ENCODE assay signal across 19 mouse cellular contexts in genomic region chr2:148030991-148031675, GRCm38 (mm10). TPM values are rescaled to one million over a fixed set of nuclear protein-coding genes. Genes with fewer than 3 reads are reported as not detected.
DNase-seq lines count a peak whose midpoint lies in the region; ATAC-seq and TF ChIP-seq lines count a peak whose summit lies in the region.
"Had no signal": no experiment of that assay in that cellular context is flagged by ENCODE, and none has a peak within 500 bp of the region (broad histone marks: within the 10 kb centered on the region; RNA-seq: fewer than 3 reads in every experiment).

No protein-coding gene starts in this region.

- TF ChIP-seq EP300 in stomach, postnatal 0 days (optimal IDR thresholded peaks at IDR 0.05), result no peak

- peaks cover 99% of the 10 kb centered on the region for H3K27me3 ChIP-seq in hindbrain, embryonic 10.5 days (ENCODE audit: insufficient read depth, poor library complexity, severe bottlenecking)
- peaks cover 77% of the 10 kb centered on the region for H3K27me3 ChIP-seq in hindbrain, embryonic 16.5 days (replicated peaks; ENCODE audit: control insufficient read depth, insufficient read depth, low read length)
- H3K27me3 ChIP-seq in lung, embryonic 16.5 days (ENCODE audit: control insufficient read depth, insufficient read depth, low read depth, low read length), result peaks cover 51% of the 10 kb centered on the region
- peaks cover 30% of the 10 kb centered on the region for H3K27me3 ChIP-seq in stomach, embryonic 14.5 days (ENCODE audit: control insufficient read depth, insufficient read depth, low read length)
- no peaks in the 10 kb centered on the region for H3K27me3 ChIP-seq in stomach, postnatal 0 days (ENCODE audit: control insufficient read depth, insufficient read depth, low read length)

- H3K4me2 ChIP-seq in hindbrain, embryonic 16.5 days (ENCODE audit: low read length), result no peak overlapping the region
- H3K4me2 ChIP-seq in lung, embryonic 16.5 days (ENCODE audit: low read depth, low read length), result peak overlapping the region; percentile 46
- H3K4me2 ChIP-seq in stomach, embryonic 14.5 days (replicated peaks; ENCODE audit: low read depth, low read length), result peak overlapping the region; percentile 16; the same call in 1 of the 2 replicates
- no peak overlapping the region for H3K4me2 ChIP-seq in stomach, postnatal 0 days (replicated peaks; ENCODE audit: low read depth)
- H3K4me2 ChIP-seq: hindbrain, embryonic 13.5 days; neural tube, embryonic 12.5 days had no signal

- no peaks in the 10 kb centered on the region for H3K36me3 ChIP-seq in hindbrain, embryonic 10.5 days
- no peaks in the 10 kb centered on the region for H3K36me3 ChIP-seq in hindbrain, embryonic 16.5 days (ENCODE audit: control insufficient read depth, insufficient read depth, low read length)
- H3K36me3 ChIP-seq in lung, embryonic 16.5 days (ENCODE audit: control insufficient read depth, insufficient read depth, low read length), result no peaks in the 10 kb centered on the region
- H3K36me3 ChIP-seq in stomach, embryonic 14.5 days (ENCODE audit: control insufficient read depth, insufficient read depth, low read length), result no peaks in the 10 kb centered on the region
- no peaks in the 10 kb centered on the region for H3K36me3 ChIP-seq in stomach, postnatal 0 days (ENCODE audit: control insufficient read depth, insufficient read depth, low read length)
- H3K36me3 ChIP-seq: hindbrain, embryonic 13.5 days; limb, embryonic 10.5 days; neural tube, embryonic 12.5 days had no signal

- no peaks in the 10 kb centered on the region for H3K9me3 ChIP-seq in hindbrain, embryonic 10.5 days
- H3K9me3 ChIP-seq in hindbrain, embryonic 16.5 days (ENCODE audit: control insufficient read depth, low read length), result no peaks in the 10 kb centered on the region
- H3K9me3 ChIP-seq in lung, embryonic 16.5 days (ENCODE audit: control insufficient read depth, low read length), result no peaks in the 10 kb centered on the region
- H3K9me3 ChIP-seq in stomach, embryonic 14.5 days (ENCODE audit: control insufficient read depth, low read depth, low read length), result no peaks in the 10 kb centered on the region
- no peaks in the 10 kb centered on the region for H3K9me3 ChIP-seq in stomach, postnatal 0 days (ENCODE audit: control insufficient read depth, low read length)
- H3K9me3 ChIP-seq: hindbrain, embryonic 13.5 days; limb, embryonic 10.5 days; neural tube, embryonic 12.5 days had no signal

- 2% methylated on average over 6 of the region's 6 CpGs for WGBS in hindbrain, embryonic 10.5 days
- 3% methylated on average over 6 of the region's 6 CpGs for WGBS in hindbrain, embryonic 16.5 days
- 14% methylated on average over 6 of the region's 6 CpGs for WGBS in lung, embryonic 16.5 days
- WGBS in stomach, embryonic 14.5 days, result 9% methylated on average over 6 of the region's 6 CpGs
- WGBS in stomach, postnatal 0 days, result 25% methylated on average over 6 of the region's 6 CpGs

- ATAC-seq in hindbrain, embryonic 16.5 days, result no peak
- ATAC-seq in lung, embryonic 16.5 days (ENCODE audit: low read depth), result no peak
- ATAC-seq in stomach, embryonic 14.5 days (ENCODE audit: insufficient number of reproducible peaks, insufficient read depth, low FRiP score, low read depth), result no peak
- no peak for ATAC-seq in stomach, postnatal 0 days (ENCODE audit: low FRiP score, low TSS enrichment)
- ATAC-seq: activated CD4-positive, CD25-positive, alpha-beta regulatory T cell, adult 4 months had no signal

- H3K4me3 ChIP-seq in hindbrain, embryonic 10.5 days, result no peak overlapping the region
- no peak overlapping the region for H3K4me3 ChIP-seq in hindbrain, embryonic 16.5 days (ENCODE audit: low read length)
- peak overlapping the region; percentile 15; the same call in 1 of the 2 replicates for H3K4me3 ChIP-seq in lung, embryonic 16.5 days (ENCODE audit: low read length)
- no peak overlapping the region for H3K4me3 ChIP-seq in stomach, embryonic 14.5 days (ENCODE audit: low read depth, low read length)
- H3K4me3 ChIP-seq in stomach, postnatal 0 days (ENCODE audit: low read depth, low read length), result no peak overlapping the region
- H3K4me3 ChIP-seq: heart, adult 2 months; hindbrain, embryonic 13.5 days; left cerebral cortex, adult 2 months; neural tube, embryonic 12.5 days had no signal

- H3K4me1 ChIP-seq in hindbrain, embryonic 10.5 days (replicated peaks), result peaks cover 13% of the 10 kb centered on the region; the same call in 1 of the 2 replicates
- H3K4me1 ChIP-seq in hindbrain, embryonic 16.5 days (ENCODE audit: control insufficient read depth, insufficient read depth, low read depth, low read length), result no peaks in the 10 kb centered on the region
- peaks cover 5% of the 10 kb centered on the region for H3K4me1 ChIP-seq in lung, embryonic 16.5 days (replicated peaks; ENCODE audit: control insufficient read depth, insufficient read depth, low read length)
- no peaks in the 10 kb centered on the region for H3K4me1 ChIP-seq in stomach, embryonic 14.5 days (ENCODE audit: control insufficient read depth, insufficient read depth, low read length)
- H3K4me1 ChIP-seq in stomach, postnatal 0 days (replicated peaks; ENCODE audit: control insufficient read depth, insufficient read depth), result no peaks in the 10 kb centered on the region
- H3K4me1 ChIP-seq: hindbrain, embryonic 13.5 days; neural tube, embryonic 12.5 days had no signal

- peak; percentile 17 for DNase-seq in hindbrain, embryonic 10.5 days (ENCODE audit: low spot score)
- no peak for DNase-seq in lung, postnatal 10 days
- no peak for DNase-seq in stomach, postnatal 0 days (ENCODE audit: low spot score)
- no peak for DNase-seq in adrenal gland, postnatal 4 days (ENCODE audit: low spot score in 2 of 2)
- DNase-seq in adrenal gland, adult 2 months, result no peak
- DNase-seq: adrenal gland, postnatal 25 days; cerebellum, adult 2 months; gastrocnemius, postnatal 10 days; heart, adult 2 months; kidney, adult 2 months; kidney, postnatal 14 days had no signal

- H3K27ac ChIP-seq in hindbrain, embryonic 10.5 days, result no peak overlapping the region
- H3K27ac ChIP-seq in hindbrain, embryonic 16.5 days (ENCODE audit: low read depth, low read length), result no peak overlapping the region
- H3K27ac ChIP-seq in lung, embryonic 16.5 days (ENCODE audit: low read length), result peak overlapping the region; percentile 36; the same call in 1 of the 2 replicates
- H3K27ac ChIP-seq in stomach, embryonic 14.5 days (ENCODE audit: low read length), result no peak overlapping the region
- no peak overlapping the region for H3K27ac ChIP-seq in stomach, postnatal 0 days (replicated peaks)
- H3K27ac ChIP-seq: heart, adult 2 months; left cerebral cortex, adult 2 months; limb, embryonic 10.5 days; neural tube, embryonic 12.5 days had no signal

- no peak for TF ChIP-seq CTCF in stomach, postnatal 0 days (IDR thresholded peaks at IDR 0.05; ENCODE audit: low read depth)

- H3K9ac ChIP-seq in hindbrain, embryonic 16.5 days (ENCODE audit: low read depth, low read length), result no peak overlapping the region
- H3K9ac ChIP-seq in lung, embryonic 16.5 days (ENCODE audit: low read length), result peak overlapping the region; percentile 60
- H3K9ac ChIP-seq in stomach, embryonic 14.5 days (replicated peaks; ENCODE audit: low read depth, low read length), result 0 out of 2 replicates have a peak overlapping the region, but pooled peaks have one; percentile 8
- H3K9ac ChIP-seq in stomach, postnatal 0 days (ENCODE audit: low read length), result no peak overlapping the region
- H3K9ac ChIP-seq: hindbrain, embryonic 13.5 days; neural tube, embryonic 12.5 days had no signal

RNA-seq across cellular contexts. Expression of gene Foxa2, which starts 15.6 kb away (rescaled TPM):
- polyA plus RNA-seq in hindbrain, embryonic 10.5 days (2016; fragmentation: Nextera tagmentation; extraction: Ambion mirVana), result 6.1 and 6.4 TPM in 2 replicates
- polyA plus RNA-seq in hindbrain, embryonic 16.5 days (2015; fragmentation: Nextera tagmentation; extraction: Ambion mirVana), result 0.75 and 1.2 TPM in 2 replicates
- polyA plus RNA-seq in lung, embryonic 16.5 days (2015; fragmentation: Nextera tagmentation; extraction: Ambion mirVana), result 32.6 and 38.1 TPM in 2 replicates
- 18.2 and 20.4 TPM in 2 replicates for polyA plus RNA-seq in stomach, embryonic 14.5 days (2014; fragmentation: Nextera tagmentation; extraction: Ambion mirVana)
- 11.6 and 12.1 TPM in 2 replicates for polyA plus RNA-seq in stomach, postnatal 0 days (2015; fragmentation: Nextera tagmentation; extraction: Ambion mirVana)
- total RNA-seq in adrenal gland, postnatal 4 days (2021), result 1 to 10 TPM; 1.4 to 1.8 TPM
- not detected for total RNA-seq in adrenal gland, adult 2 months (2021)
- 0.18 TPM in 1 of 2 replicates, not detected in the other for polyA plus RNA-seq in adrenal gland, adult 2 months (2012; rRNA removed)
- total RNA-seq: adrenal gland, postnatal 25 days; gastrocnemius, postnatal 10 days; heart, adult 2 months; left cerebral cortex, adult 2 months had no signal
- polyA plus RNA-seq: activated CD4-positive, CD25-positive, alpha-beta regulatory T cell, adult 4 months; cerebellum, adult 2 months; kidney, adult 2 months; limb, embryonic 10.5 days had no signal

Comparison
In these comparisons a context has a peak if more than half of its experiments do, and no peak if none do; other contexts are left out.
1. H3K4me2 ChIP-seq: peak in lung, embryonic 16.5 days (single experiment) and stomach, embryonic 14.5 days (single experiment); none in hindbrain, embryonic 16.5 days (single experiment) and stomach, postnatal 0 days (single experiment).
2. H3K9ac ChIP-seq: peak in lung, embryonic 16.5 days (single experiment) and stomach, embryonic 14.5 days (single experiment); none in hindbrain, embryonic 16.5 days (single experiment) and stomach, postnatal 0 days (single experiment).